Mouse (Mus musculus) bone marrow, adult 2 months (tissue): ENCODE results near the gene Dbnl. TPM values are rescaled to one million over a fixed set of nuclear protein-coding genes. Genes with fewer than 3 reads are reported as not detected.

ENCODE experiments used
- H3K27ac ChIP-seq: fragments of 200-500 bp; 2 replicates; pipeline ENCODE4 v1.5.1; 2012; ENCODE audit warnings: low read depth, mild to moderate bottlenecking, control low read depth, inconsistent platforms, low read length; ENCODE audit not compliant: control insufficient read depth, poor library complexity, insufficient read depth
- H3K4me1 ChIP-seq: fragments of 200-500 bp; 2 replicates; pipeline ENCODE4 v1.6.1; 2011; ENCODE audit warnings: low read length; ENCODE audit not compliant: control insufficient read depth, insufficient read depth
- H3K4me3 ChIP-seq: fragments of 200-500 bp; replicated peaks from 2 replicates; pipeline ENCODE3; 2011; ENCODE audit warnings: mild to moderate bottlenecking, low read depth, low read length, control low read depth; ENCODE audit not compliant: control insufficient read depth
- CTCF ChIP-seq: fragments of 200-500 bp; IDR thresholded peaks from 2 replicates; pipeline ENCODE4 v1.5.1; 2011; ENCODE audit warnings: low read length, control low read depth; ENCODE audit not compliant: control insufficient read depth, insufficient read depth
- POLR2A ChIP-seq: fragments of 200-500 bp; IDR thresholded peaks from 2 replicates; pipeline ENCODE4 v1.6.1; 2011; ENCODE audit warnings: low read depth, mild to moderate bottlenecking, control low read depth, low read length, borderline replicate concordance; ENCODE audit not compliant: control insufficient read depth
- WGBS: fragments of 180-500 bp; shearing (Covaris S2); methylation state at CpG from one replicate; pipeline ENCODE4 v1.1.7; 2018; 5-methylcytosine and 5-hydroxymethylcytosine counted together
- polyA plus RNA-seq: library from polyadenylated mRNA; stranded (reverse); fragments of >200 nt; gene quantifications from 2 replicates; pipeline ENCODE4 v1.2.4, GENCODE M21; 2011; ENCODE audit warnings: low replicate concordance; ENCODE audit not compliant: missing spikeins, insufficient read depth, insufficient read length

Dbnl gene
- polyA plus RNA-seq, 1 experiment: 72.4 TPM

DNA sequence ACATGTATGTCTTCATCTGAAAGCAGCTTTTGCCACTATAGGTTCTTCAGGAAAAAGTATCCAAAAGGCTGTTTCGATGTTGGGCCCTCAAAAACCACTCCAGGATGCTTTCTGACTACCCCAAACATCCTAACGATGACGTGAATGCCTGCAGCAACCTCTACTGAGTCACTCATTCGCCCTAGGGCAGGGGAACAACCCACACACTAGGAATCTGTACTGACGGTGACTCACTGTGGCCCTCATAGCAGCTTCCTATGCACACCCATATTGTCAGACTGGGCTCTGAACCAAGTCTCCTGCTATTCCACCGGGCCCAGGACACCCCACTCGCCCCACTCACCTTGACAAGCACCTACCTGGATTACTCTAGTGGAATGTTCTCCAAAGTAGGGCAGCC lies 46.8 kb downstream of the Dbnl start:
- Histone ChIP-seq H3K27ac (peak overlapping the region; percentile 54), H3K4me3 (no peak overlapping the region), H3K4me1 (peaks cover 5% of the 10 kb centered on the region)
- TF ChIP-seq POLR2A (no peak), CTCF (no peak)
- WGBS: 83% methylated on average over 7 of the region's 7 CpGs

DNA sequence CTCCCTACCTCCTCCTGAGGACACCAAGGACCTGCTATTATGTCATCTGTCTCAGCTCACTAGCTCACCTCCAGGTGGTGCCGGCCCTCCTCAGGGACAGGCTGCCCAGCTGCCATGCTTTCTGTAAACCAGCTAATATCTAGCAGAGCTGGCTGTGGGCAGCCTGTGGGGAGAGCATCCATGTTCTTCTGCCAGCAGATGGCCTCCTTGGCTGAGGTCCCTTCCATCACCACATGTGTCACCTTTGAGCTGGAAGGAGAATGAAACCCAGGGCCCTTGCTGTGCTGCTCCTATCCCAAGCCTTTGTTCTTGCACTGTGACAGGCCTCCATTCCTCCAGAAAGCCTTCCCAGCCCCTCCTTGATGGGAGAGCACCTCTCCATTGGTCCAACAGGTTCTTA lies 47.8 kb downstream of the Dbnl start:
- H3K27ac ChIP-seq: peak overlapping the region; percentile 64
- H3K4me3 ChIP-seq: no peak overlapping the region
- no peak for TF ChIP-seq CTCF
- no peak for TF ChIP-seq POLR2A
- WGBS: 48% methylated on average over 1 of the region's 1 CpGs
- peaks cover 5% of the 10 kb centered on the region for H3K4me1 ChIP-seq

DNA sequence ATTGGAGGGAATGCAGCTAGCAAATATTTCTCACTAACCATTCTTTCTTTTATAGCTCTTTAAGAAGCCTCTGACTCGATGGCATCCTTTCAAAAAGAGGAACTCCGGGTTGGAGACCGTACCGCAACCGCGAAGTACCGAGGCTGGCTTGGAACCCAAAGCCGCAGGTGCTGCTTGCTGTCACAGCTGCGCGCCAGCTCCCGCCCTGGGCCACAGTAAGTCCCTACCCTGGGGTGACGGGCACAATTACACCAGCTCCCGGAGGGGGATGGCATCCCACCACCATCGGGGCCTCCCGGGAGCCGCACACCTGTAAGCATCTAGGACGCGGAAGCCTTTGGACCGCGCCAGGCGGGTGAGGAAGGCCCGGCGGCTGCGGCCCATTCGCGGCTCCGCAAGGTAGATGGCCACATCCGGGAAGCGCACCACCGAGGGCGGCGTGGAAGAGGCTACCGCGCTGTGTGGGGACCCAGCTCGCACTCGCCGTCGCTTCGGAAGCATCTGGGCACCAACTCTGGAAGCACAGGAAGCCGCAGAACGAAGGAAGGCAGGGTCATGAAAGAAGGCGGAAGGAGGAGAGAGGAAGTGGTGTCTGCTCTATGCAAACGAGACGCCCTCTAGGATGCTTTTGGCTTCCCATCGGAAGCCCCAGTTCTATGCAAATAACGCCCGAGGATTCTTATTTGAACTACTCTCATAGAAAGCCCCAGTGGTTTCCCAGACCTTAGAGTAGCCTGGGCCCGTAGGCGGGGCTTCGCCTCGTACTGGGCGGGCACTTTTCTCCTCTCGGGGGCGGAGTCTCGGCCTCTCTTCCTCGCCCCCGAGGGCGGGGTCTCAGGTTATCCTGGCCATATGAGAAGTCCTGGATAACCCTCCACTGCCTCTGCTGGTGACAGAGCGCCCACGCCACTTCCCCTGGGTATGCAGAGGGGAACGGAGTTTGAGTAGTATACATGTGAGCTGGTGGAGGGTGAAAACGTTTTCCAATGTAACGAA lies 49.3 kb downstream of the Dbnl start, which contains the start of gene Polm:
Gene Polm (minus strand): TSS at position 766 of the 996 bp plus-strand sequence.
- H3K27ac ChIP-seq: peak within 1 kb of the TSS; percentile 97
- TF ChIP-seq CTCF (peak; percentile 66), POLR2A (peak; percentile 65; the same call in 1 of the 2 replicates)
- peak within 1 kb of the TSS; percentile 96 for H3K4me3 ChIP-seq
- H3K4me1 ChIP-seq: peaks cover 5% of the 10 kb centered on the region
- WGBS: under 1% methylated on average over 63 of the region's 63 CpGs

DNA sequence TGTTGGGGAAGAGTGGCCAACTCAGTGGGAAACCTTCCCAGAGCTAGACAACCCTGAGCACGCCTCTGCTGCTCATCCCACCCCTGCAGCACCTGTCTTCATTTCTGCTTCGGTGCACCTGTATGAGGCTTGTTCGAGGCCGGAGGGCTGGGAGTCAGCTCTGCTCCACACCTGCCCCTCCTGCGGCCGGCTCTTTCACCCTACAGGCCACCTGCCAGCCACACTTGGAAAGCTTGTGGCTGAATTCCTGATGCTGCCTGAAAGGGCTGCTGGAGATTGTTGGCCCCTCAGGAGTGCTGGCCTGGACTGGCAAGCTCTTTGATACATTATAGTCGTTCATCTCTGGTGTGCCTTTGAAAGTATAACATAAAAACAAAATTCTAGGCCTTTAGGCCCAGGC lies 52.1 kb downstream of the Dbnl start:
- H3K4me3 ChIP-seq: no peak overlapping the region
- H3K4me1 ChIP-seq: peaks cover 2% of the 10 kb centered on the region; the same call in 1 of the 2 replicates
- 93% methylated on average over 7 of the region's 7 CpGs for WGBS
- TF ChIP-seq POLR2A (no peak), CTCF (no peak)
- no peak overlapping the region for H3K27ac ChIP-seq

DNA sequence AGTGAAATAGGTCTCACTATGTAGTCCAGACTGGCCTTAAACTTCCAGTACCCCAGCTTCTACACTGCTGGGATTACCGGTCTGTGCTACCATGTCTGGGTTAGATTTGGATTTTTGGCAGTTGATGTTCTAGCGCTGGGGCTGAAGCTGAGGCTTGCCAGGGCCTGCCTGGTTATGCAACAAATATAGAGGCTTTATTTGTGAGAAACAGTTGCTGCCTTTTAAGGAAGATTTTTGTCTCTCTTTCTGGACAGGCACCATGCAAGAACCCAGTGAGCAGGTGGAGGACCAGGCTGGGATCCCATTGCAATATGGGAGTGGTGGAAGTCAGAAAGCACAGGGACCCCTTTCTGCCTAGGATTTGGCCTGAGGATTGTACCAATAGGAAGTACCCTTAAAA lies 53.5 kb downstream of the Dbnl start:
- Histone ChIP-seq H3K27ac (no peak overlapping the region), H3K4me3 (no peak overlapping the region), H3K4me1 (no peaks in the 10 kb centered on the region; the same call in none of the 2 replicates)
- WGBS: 92% methylated on average over 2 of the region's 2 CpGs
- no peak for TF ChIP-seq POLR2A
- no peak for TF ChIP-seq CTCF

DNA sequence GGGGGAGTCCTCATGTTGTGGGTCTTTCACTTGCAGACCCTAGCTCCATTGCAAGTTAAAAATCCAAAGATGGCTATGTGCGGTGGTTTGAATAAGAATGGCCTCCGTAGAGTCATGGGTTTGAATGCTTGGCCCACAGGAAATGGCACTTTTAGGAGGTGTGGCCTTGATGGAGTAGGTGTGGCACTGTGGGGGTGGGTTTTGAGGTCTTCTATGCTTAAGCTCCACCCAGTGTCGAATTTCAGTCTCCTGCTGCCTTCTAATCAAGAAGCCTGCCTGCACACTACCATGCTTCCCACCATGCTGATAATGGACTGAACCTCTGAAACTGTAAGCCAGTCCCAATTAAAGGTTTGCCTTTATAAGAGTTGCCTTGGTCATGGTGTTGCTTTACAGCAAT lies 54.8 kb downstream of the Dbnl start:
- WGBS: 78% methylated on average over 3 of the region's 3 CpGs
- Histone ChIP-seq H3K27ac (no peak overlapping the region), H3K4me1 (no peaks in the 10 kb centered on the region; the same call in 1 of the 2 replicates), H3K4me3 (no peak overlapping the region)
- TF ChIP-seq CTCF: no peak
- no peak for TF ChIP-seq POLR2A

DNA sequence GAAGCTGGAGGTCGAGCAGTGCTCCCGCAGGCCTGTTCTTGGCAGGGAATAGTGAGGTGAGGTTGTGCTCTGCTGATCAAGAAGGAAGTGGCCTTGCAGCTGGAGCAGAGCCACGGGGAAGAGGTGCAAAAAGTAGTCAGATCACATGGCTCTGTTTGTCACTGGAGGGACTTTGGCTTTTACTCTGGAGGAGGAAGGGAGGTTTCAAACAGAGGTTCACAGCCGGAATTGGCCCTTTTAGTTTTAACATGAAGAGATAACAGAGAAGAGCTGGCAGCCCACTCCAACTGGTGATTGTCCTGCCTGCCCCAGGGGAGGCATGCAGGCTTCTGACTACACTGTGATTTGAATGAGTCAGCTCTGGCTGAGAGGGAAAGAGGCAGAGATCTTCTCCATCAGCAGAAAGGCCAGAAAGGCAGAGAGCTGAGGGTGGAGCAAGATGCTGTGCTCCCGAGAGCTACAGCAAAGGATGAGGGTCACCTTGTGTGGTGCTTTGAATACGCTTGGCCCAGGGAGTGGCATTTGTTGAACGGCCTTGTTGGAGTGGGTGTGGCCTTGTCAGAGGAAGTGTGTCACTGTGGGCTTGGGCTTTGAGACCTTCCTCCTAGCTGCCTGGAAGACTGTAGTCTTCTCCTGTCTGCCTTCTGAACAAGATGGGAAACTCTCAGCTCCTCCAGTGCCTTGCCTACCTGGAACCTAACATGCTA lies 58.5 kb downstream of the Dbnl start:
- TF ChIP-seq POLR2A: no peak
- no peak for TF ChIP-seq CTCF
- H3K4me3 ChIP-seq: no peak overlapping the region
- no peaks in the 10 kb centered on the region; the same call in 1 of the 2 replicates for H3K4me1 ChIP-seq
- WGBS: 47% methylated on average over 7 of the region's 7 CpGs
- no peak overlapping the region for H3K27ac ChIP-seq

DNA sequence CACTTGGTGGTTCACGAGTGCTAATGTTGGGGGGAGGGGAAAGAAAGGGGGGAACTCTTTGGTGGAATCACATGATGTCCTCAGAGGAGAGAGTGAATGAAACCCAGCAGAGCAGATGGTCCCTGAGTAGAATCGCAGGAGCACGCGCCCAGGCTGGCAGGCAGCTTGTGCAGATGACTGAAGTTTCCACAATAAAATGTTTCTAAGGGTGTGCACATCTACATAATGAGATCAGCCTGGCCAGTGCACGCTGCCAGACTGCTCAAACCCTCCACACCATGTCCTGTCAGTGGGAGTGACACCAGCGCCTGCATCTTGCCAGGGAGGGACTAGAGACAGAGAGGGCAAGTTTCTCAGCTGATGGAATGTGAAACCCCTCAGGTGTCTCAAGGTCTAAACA lies 60.5 kb downstream of the Dbnl start:
- TF ChIP-seq POLR2A: no peak
- TF ChIP-seq CTCF: no peak
- Histone ChIP-seq H3K4me1 (no peaks in the 10 kb centered on the region; the same call in 1 of the 2 replicates), H3K27ac (no peak overlapping the region), H3K4me3 (no peak overlapping the region)
- 77% methylated on average over 6 of the region's 6 CpGs for WGBS
